Mouse (Mus musculus) midbrain, embryonic 14.5 days (tissue): ENCODE measurements around the gene Trpm1. TPM values are rescaled to one million over a fixed set of nuclear protein-coding genes. Genes with fewer than 3 reads are reported as not detected.

Experiments used
- ATAC-seq: fragments of 200-750 bp; cut with Nextera tagmentation; 2 replicates; pipeline ENCODE4 v1.8.0; 2017; ENCODE audit warnings: moderate number of reproducible peaks, moderate library complexity; ENCODE audit not compliant: low FRiP score, low TSS enrichment
- DNase-seq: peaks from one replicate; pipeline ENCODE4 v3.0.0-alpha.2; 2015
- H3K27ac ChIP-seq: fragments of 300-500 bp; sonication (generic); replicated peaks from 2 replicates; pipeline ENCODE4 v1.5.1; 2014; ENCODE audit warnings: mild to moderate bottlenecking, low read depth, low read length, moderate library complexity
- H3K27me3 ChIP-seq: fragments of 300-500 bp; sonication (generic); 2 replicates; pipeline ENCODE4 v1.6.1; 2014; ENCODE audit warnings: low read length, control low read depth, mixed read lengths; ENCODE audit not compliant: control insufficient read depth, insufficient read depth
- H3K36me3 ChIP-seq: fragments of 300-500 bp; sonication (generic); 2 replicates; pipeline ENCODE4 v1.6.1; 2014; ENCODE audit warnings: low read length, control low read depth; ENCODE audit not compliant: control insufficient read depth, insufficient read depth
- H3K4me1 ChIP-seq: fragments of 300-500 bp; sonication (generic); 2 replicates; pipeline ENCODE4 v1.6.1; 2014; ENCODE audit warnings: mild to moderate bottlenecking, antibody characterized with exemption, low read length, control low read depth; ENCODE audit not compliant: control insufficient read depth, insufficient read depth
- H3K4me2 ChIP-seq: fragments of 300-500 bp; sonication (generic); 2 replicates; pipeline ENCODE4 v1.6.1; 2014; ENCODE audit warnings: mild to moderate bottlenecking, low read length, moderate library complexity
- H3K4me3 ChIP-seq: fragments of 300-500 bp; sonication (generic); replicated peaks from 2 replicates; pipeline ENCODE4 v1.5.1; 2014; ENCODE audit warnings: low read depth, low read length
- H3K9ac ChIP-seq: fragments of 300-500 bp; sonication (generic); replicated peaks from 2 replicates; pipeline ENCODE4 v1.6.1; 2014; ENCODE audit warnings: mild to moderate bottlenecking, low read length, moderate library complexity
- H3K9me3 ChIP-seq: fragments of 300-500 bp; sonication (generic); 2 replicates; pipeline ENCODE4 v1.6.1; 2016; ENCODE audit warnings: low read length, control low read depth, mixed read lengths; ENCODE audit not compliant: control insufficient read depth
- WGBS: fragments of 180-500 bp; shearing (Covaris S2); extraction: QIAGEN DNeasy Blood & Tissue Kit; methylation state at CpG from one replicate; pipeline ENCODE4 v1.1.7; 2014; 5-methylcytosine and 5-hydroxymethylcytosine counted together
- polyA plus RNA-seq: library from polyadenylated mRNA; unstranded; fragments of >200 nt; fragmentation: Nextera tagmentation; extraction: Ambion mirVana; gene quantifications from 2 replicates; pipeline ENCODE4 v1.2.1, GENCODE M21; 2014

Trpm1 gene
- polyA plus RNA-seq, 1 experiment from 2014 or later, result 0.93 TPM

DNA sequence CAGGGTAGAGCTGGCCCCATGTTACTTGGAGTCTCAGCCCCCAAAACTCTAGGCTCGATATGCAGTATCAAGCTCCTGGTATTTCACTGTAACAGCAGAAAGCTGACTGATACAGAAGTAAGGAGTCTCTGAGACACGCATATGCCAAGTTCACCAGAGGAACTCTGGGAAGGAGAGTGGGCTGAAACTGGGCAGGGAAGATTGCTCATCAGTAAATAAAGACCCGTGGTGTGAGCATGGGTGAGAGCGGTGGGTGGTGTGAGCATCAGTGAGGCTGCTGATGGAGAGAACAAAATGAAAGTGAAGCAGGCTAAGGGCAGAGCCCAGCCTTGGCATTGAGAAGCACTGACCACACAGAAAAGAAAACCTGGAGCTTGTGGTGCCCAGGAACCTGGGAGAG lies 62.0 kb downstream of the Trpm1 start:
- WGBS, result 90% methylated on average over 4 of the region's 4 CpGs
- Histone ChIP-seq H3K27me3 (no peaks in the 10 kb centered on the region), H3K36me3 (no peaks in the 10 kb centered on the region), H3K4me1 (no peaks in the 10 kb centered on the region), H3K4me2 (no peak overlapping the region), H3K4me3 (no peak overlapping the region), H3K27ac (no peak overlapping the region), H3K9me3 (no peaks in the 10 kb centered on the region), H3K9ac (no peak overlapping the region)
- DNase-seq (no peak), ATAC-seq (no peak)

GRCm38 (mm10) chr7:64217428-64217827 lies 63.8 kb downstream of the Trpm1 start:
- Histone ChIP-seq H3K4me2 (no peak overlapping the region), H3K9ac (no peak overlapping the region), H3K4me3 (no peak overlapping the region), H3K27ac (no peak overlapping the region), H3K27me3 (no peaks in the 10 kb centered on the region), H3K36me3 (no peaks in the 10 kb centered on the region), H3K4me1 (no peaks in the 10 kb centered on the region), H3K9me3 (no peaks in the 10 kb centered on the region)
- 95% methylated on average over 7 of the region's 7 CpGs for WGBS
- DNase-seq (no peak), ATAC-seq (no peak)

DNA sequence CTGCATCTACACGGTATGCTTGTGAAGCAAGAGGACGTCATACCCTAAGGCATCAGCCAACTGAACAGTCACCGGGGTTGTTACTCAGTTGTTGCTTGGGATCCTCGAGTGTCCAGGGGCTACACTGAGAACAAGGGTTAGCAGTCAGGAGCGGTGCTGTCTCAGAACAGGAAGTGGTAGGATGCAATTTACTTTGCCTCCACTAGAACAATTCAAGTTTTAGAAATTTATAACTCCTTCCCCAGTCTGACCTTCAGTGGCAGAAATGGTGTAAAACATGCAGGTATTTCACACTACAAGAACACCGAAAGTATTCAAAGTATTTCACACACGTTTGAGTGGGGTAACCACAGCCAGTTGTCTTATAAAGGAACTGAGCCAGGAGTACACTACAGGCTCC lies 66.1 kb downstream of the Trpm1 start:
- Histone ChIP-seq H3K4me3 (no peak overlapping the region), H3K36me3 (no peaks in the 10 kb centered on the region), H3K27ac (no peak overlapping the region), H3K4me1 (no peaks in the 10 kb centered on the region), H3K9ac (no peak overlapping the region), H3K4me2 (no peak overlapping the region), H3K27me3 (no peaks in the 10 kb centered on the region), H3K9me3 (no peaks in the 10 kb centered on the region)
- DNase-seq (no peak), ATAC-seq (no peak)
- 88% methylated on average over 7 of the region's 7 CpGs for WGBS

- Histone ChIP-seq H3K9me3 (no peaks in the 10 kb centered on the region), H3K9ac (no peak overlapping the region), H3K36me3 (no peaks in the 10 kb centered on the region), H3K4me2 (no peak overlapping the region), H3K4me1 (no peaks in the 10 kb centered on the region), H3K27me3 (no peaks in the 10 kb centered on the region), H3K4me3 (no peak overlapping the region), H3K27ac (no peak overlapping the region)
- 92% methylated on average over 5 of the region's 5 CpGs for WGBS
- DNase-seq (no peak), ATAC-seq (no peak)
Observed at GRCm38 (mm10) chr7:64223215-64223614, 69.6 kb downstream of the Trpm1 start.

- H3K4me2 ChIP-seq, result no peak overlapping the region
- no peaks in the 10 kb centered on the region for H3K36me3 ChIP-seq
- H3K4me1 ChIP-seq, result no peaks in the 10 kb centered on the region
- H3K4me3 ChIP-seq, result no peak overlapping the region
- no peaks in the 10 kb centered on the region for H3K9me3 ChIP-seq
- no peak overlapping the region for H3K27ac ChIP-seq
- H3K27me3 ChIP-seq, result no peaks in the 10 kb centered on the region
- 78% methylated on average over 27 of the region's 27 CpGs for WGBS
- no peak for DNase-seq
- no peak overlapping the region for H3K9ac ChIP-seq
- no peak for ATAC-seq
Observed at GRCm38 (mm10) chr7:64226339-64227194, 72.9 kb downstream of the Trpm1 start.

GRCm38 (mm10) chr7:64227586-64227985 lies 74.0 kb downstream of the Trpm1 start:
- no peak for ATAC-seq
- Histone ChIP-seq H3K4me3 (no peak overlapping the region), H3K4me1 (no peaks in the 10 kb centered on the region), H3K9me3 (no peaks in the 10 kb centered on the region), H3K27me3 (no peaks in the 10 kb centered on the region), H3K36me3 (no peaks in the 10 kb centered on the region), H3K27ac (no peak overlapping the region), H3K9ac (no peak overlapping the region), H3K4me2 (no peak overlapping the region)
- DNase-seq, result no peak
- WGBS, result 92% methylated on average over 5 of the region's 5 CpGs

GRCm38 (mm10) chr7:64228300-64228699 lies 74.7 kb downstream of the Trpm1 start:
- WGBS, result 96% methylated on average over 2 of the region's 2 CpGs
- no peak overlapping the region for H3K27ac ChIP-seq
- ATAC-seq, result no peak

GRCm38 (mm10) chr7:64229911-64230310 lies 76.3 kb downstream of the Trpm1 start:
- 91% methylated on average over 8 of the region's 8 CpGs for WGBS

More at GRCm38 (mm10) chr7:64228300-64228699, 74.7 kb downstream of the Trpm1 start:
- H3K36me3 ChIP-seq, result no peaks in the 10 kb centered on the region
- no peak overlapping the region for H3K4me2 ChIP-seq
- no peaks in the 10 kb centered on the region for H3K9me3 ChIP-seq
- no peak for DNase-seq
- no peak overlapping the region for H3K4me3 ChIP-seq
- H3K4me1 ChIP-seq, result no peaks in the 10 kb centered on the region
- H3K27me3 ChIP-seq, result no peaks in the 10 kb centered on the region
- H3K9ac ChIP-seq, result no peak overlapping the region

DNA sequence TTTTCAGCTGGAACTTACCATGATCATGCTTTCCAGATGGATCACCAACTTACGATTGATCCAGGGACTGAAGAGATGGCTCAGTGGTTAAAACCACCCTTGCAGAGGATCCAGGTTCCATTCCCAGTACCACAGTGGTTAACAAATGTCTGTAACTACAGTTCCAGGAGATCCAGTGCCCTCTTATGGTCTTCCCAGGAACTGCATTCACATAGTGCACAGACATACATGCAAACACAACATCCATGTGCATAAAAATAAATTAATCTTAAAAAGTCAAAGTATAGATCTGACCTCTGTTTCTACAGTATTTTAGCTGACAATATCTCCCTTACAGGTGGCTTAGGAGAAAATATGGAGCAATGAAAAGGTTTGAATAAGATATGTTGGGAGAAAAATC lies 77.4 kb downstream of the Trpm1 start:
- no peaks in the 10 kb centered on the region for H3K9me3 ChIP-seq
- no peak overlapping the region for H3K27ac ChIP-seq
- H3K9ac ChIP-seq, result no peak overlapping the region
- ATAC-seq (no peak), DNase-seq (no peak)
- H3K36me3 ChIP-seq, result no peaks in the 10 kb centered on the region
- no peaks in the 10 kb centered on the region for H3K27me3 ChIP-seq
- H3K4me1 ChIP-seq, result no peaks in the 10 kb centered on the region
- WGBS, result 97% methylated on average over 1 of the region's 1 CpGs
- no peak overlapping the region for H3K4me2 ChIP-seq
- no peak overlapping the region for H3K4me3 ChIP-seq

More at GRCm38 (mm10) chr7:64229911-64230310, 76.3 kb downstream of the Trpm1 start:
- no peak overlapping the region for H3K9ac ChIP-seq
- no peak overlapping the region for H3K4me3 ChIP-seq
- no peaks in the 10 kb centered on the region for H3K4me1 ChIP-seq
- no peaks in the 10 kb centered on the region for H3K36me3 ChIP-seq
- DNase-seq (no peak), ATAC-seq (no peak)
- H3K9me3 ChIP-seq, result no peaks in the 10 kb centered on the region
- no peak overlapping the region for H3K27ac ChIP-seq
- no peak overlapping the region for H3K4me2 ChIP-seq
- no peaks in the 10 kb centered on the region for H3K27me3 ChIP-seq
